Mouse (Mus musculus) heart, adult 2 months (tissue): ENCODE results near the gene Lgals2.

Experiments
- CTCF ChIP-seq: fragments of 200-600 bp; IDR thresholded peaks from 2 replicates; pipeline ENCODE4 v1.8.1; 2022; ENCODE audit warnings: antibody characterized with exemption, mild to moderate bottlenecking, moderate library complexity
- EP300 ChIP-seq: fragments of 200-500 bp; IDR thresholded peaks from 2 replicates; pipeline ENCODE4 v1.6.1; 2011; ENCODE audit warnings: low read depth, low read length, control low read depth; ENCODE audit not compliant: insufficient read depth
- POLR2A ChIP-seq: fragments of 200-500 bp; IDR thresholded peaks from 2 replicates; pipeline ENCODE4 v1.6.1; 2011; ENCODE audit warnings: mild to moderate bottlenecking, low read depth, low read length, control low read depth; ENCODE audit not compliant: insufficient read depth

DNA sequence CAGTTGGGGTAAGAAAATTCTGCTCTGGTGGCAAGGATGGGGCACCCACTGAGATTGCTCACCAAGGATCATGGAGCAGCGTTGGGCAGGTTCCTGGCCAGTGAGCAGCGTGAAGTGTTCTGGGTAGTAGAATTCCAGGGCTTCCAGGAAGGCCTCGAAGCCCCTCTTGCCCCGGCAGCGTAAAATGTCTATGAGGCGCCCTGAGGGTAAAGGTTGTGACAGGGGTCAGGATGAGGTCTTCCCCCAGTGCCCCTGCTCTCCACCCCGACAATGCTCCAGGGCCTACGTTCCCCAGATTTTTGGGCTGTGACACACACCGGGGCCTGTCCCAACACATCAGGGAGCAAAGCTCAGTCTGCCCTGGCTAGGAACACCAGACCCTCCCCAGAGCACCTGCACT lies 53.8 kb downstream of the Lgals2 start:
- TF ChIP-seq POLR2A (no peak), EP300 (no peak), CTCF (no peak)
